In genomic region chr8:28400141-28400540, GRCm38 (mm10) we compare ENCODE assay signal across 16 mouse cellular contexts.
"Had no signal": no experiment of that assay in that cellular context is flagged by ENCODE, and none has a peak within 500 bp of the region (broad histone marks: within the 10 kb centered on the region; RNA-seq: fewer than 3 reads in every experiment).

No protein-coding gene starts in this region.

- H3K4me3 ChIP-seq: limb, embryonic 12.5 days; midbrain, embryonic 15.5 days; neural tube, embryonic 12.5 days had no signal

- H3K4me1 ChIP-seq: limb, embryonic 12.5 days; midbrain, embryonic 15.5 days; neural tube, embryonic 12.5 days had no signal

- H3K27me3 ChIP-seq: limb, embryonic 12.5 days; midbrain, embryonic 15.5 days; neural tube, embryonic 12.5 days had no signal

- H3K27ac ChIP-seq: limb, embryonic 12.5 days; liver, embryonic 14.5 days; midbrain, embryonic 15.5 days; neural tube, embryonic 12.5 days had no signal

- H3K9ac ChIP-seq: limb, embryonic 12.5 days; liver, embryonic 14.5 days; midbrain, embryonic 15.5 days; neural tube, embryonic 12.5 days had no signal

- H3K36me3 ChIP-seq: limb, embryonic 12.5 days; midbrain, embryonic 15.5 days; neural tube, embryonic 12.5 days had no signal

- ATAC-seq: midbrain, embryonic 15.5 days had no signal

- DNase-seq: kidney, postnatal 36 days; layer of hippocampus, adult 9-11 months; layer of hippocampus, postnatal 36 days; lung, adult 2 months; lung, postnatal 10 days; lung, postnatal 4 days; retina, postnatal 1 day; right cerebral cortex, postnatal 4 days; spleen, adult 18-20 months; thymus, adult 18-20 months; thymus, postnatal 14 days had no signal

- H3K4me2 ChIP-seq: limb, embryonic 12.5 days; midbrain, embryonic 11.5 days; midbrain, embryonic 15.5 days; neural tube, embryonic 12.5 days had no signal

- H3K9me3 ChIP-seq: limb, embryonic 12.5 days; midbrain, embryonic 15.5 days; neural tube, embryonic 12.5 days had no signal
